Mouse (Mus musculus) adipocyte (in vitro differentiated cells): Measurements from ENCODE around the gene Slu7.
A peak's percentile ranks its signal among the peaks of the same experiment; 100 is the strongest.

Experiments
- DNase-seq: peaks from one replicate; pipeline ENCODE4 v3.0.0-alpha.2; 2016; ENCODE audit warnings: low spot score

Gene Slu7

GRCm38 (mm10) chr11:43425166-43425709 lies 8.3 kb upstream of the Slu7 start:
- no peak for DNase-seq

DNA sequence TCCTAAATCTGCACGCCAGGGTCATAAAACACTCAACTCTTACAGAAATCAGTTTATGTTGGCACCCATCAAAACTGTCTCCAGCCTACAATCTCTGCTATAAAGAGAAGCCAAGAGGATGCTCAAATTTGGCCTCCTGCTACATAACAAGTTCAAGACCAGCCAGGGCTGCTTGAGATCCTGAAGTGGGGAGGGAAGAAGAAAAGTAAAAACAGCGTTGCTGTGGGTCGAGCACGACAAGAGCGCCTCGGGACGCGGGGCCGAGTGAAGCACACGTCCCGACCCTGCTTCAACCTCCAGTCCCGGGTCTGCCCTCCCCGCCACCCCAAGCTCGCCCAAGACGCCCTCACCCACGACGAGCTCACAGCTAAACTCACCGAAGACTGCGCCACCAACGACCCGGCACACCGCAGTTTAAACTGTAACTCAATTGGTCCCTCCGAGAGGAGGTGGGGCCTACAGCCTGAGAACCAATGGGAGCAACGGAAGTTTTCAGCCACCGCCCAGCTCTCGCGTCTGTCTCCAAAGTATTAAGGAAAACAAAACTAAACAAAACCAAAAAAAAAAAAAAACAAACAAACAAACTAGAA lies 7.6 kb upstream of the Slu7 start, which contains the start of gene Pttg1:
Gene Pttg1 (minus strand): TSS at position 428 of the 590 bp plus-strand sequence.
- DNase-seq = peak; percentile 90

DNA sequence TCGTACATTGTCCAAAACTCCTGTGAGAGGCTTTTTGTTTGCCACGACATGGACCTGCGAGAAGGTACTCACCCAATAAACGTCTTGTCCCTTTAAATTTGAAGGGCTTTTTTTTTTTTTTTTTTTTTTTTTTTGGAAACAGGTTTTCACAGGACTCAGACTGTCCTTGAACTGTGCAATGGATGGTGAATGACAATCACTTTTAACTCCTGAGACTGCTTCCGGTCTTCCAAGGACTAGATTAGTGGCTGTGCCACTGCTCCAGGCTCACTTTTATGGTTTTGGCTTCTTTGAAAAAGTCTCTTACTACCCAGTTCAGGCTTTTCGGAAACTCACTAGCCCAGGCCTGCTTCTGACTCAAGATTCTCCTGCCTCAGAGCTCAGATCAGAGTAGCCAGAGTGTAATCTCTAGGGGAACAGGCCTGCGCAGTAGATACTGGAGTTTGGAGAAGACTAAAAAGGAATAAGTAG lies 7.1 kb upstream of the Slu7 start:
- peak; percentile 70 for DNase-seq

DNA sequence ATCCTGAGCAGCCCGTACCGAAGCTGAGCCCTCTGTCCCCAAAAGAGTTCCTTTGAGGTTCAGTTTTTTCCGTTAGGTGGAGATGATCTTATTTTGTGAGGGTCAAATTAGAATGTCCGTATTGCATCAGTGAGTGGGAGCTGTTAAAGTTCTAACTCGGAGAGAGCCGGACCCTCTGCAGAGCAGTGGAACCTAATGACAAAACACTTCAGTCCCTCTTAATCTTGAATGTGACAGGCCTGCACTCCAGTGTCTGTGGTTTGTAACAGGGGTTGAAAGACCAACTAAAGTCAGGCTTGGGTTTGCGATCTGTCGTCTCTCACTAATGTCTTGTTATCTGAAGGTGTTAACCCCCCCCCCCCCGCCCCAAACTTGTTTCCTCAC lies 472 bp downstream of the Slu7 start:
- DNase-seq = no peak

DNA sequence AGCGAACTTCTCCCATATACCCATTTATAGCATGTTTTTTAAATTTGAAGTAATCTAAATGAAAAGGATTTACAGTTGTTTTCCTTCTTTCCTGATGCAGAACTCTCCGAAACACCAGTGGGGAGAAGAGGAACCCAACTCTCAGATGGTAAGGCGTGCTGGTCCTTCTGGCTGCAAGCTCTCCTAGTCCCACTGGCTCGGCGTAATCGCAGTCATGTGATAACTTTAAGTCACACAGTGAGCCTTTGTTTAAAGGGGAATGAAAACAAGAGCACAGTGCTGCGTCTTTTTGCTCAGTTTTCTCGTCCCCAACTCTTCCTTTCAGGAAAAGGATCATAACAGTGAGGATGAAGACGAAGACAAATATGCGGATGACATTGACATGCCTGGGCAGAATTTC lies 7.6 kb downstream of the Slu7 start:
- DNase-seq = no peak

DNA sequence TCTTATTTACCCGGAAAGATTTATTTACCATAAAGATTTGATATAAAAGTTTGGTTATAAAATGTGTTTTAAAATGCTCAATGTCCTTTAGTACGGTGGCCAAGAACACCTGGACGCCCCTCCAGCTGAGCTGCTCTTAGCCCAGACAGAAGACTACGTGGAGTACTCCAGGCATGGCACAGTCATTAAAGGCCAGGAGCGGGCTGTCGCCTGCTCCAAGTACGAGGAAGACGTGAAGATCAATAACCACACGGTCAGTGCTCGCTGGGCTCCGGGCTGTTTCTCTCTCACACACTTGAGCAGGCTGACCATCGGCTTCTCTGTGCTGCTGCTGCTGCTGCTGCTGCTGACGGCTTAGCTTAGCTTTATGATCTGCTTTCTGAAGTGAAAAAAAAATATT lies 9.6 kb downstream of the Slu7 start:
- no peak for DNase-seq

DNA sequence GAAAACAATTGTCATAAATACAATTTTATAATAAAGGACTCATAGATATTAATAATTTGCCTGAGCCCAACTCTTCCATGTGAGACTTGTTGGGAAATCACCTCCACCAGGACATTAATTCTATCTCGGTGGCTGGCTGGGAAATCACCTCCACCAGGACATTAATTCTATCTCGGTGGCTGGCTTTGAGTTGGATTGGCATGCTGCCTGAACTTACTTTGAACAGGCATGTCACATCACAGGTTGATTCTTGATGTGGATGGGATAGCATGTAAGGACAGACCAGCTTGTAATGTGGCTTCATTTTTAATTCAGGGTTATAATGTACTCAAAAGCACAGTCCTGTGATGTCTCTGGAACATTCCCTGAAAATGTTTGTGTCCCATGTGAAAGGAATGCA lies 16.4 kb downstream of the Slu7 start:
- DNase-seq = no peak

- DNase-seq = no peak
Observed at GRCm38 (mm10) chr11:43451322-43451721, 17.8 kb downstream of the Slu7 start.

- DNase-seq = peak; percentile 17
Observed at GRCm38 (mm10) chr11:43452266-43452665, 18.7 kb downstream of the Slu7 start.

DNA sequence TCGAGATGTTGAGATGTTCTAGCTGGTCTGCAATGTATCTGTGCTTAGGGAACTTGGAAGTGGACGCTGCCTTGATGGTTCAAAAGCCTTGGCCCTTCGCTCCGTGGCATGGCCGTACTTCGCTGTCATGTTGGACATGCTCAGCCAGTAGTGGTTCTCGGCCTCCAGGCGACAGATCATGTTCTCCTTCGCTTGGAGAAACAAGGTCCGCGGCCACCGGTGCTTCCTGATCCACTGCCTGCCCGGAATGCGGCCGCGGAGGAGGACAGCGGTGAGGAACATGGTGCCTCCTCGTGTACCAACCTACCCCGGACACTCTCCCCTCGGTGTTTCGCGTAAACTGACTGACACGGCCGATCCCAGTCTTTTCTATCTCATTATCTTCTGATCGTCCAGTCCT lies 29.7 kb downstream of the Slu7 start:
- DNase-seq = no peak

GRCm38 (mm10) chr11:43470118-43470517 lies 36.6 kb downstream of the Slu7 start:
- DNase-seq = peak; percentile 35

- DNase-seq = peak; percentile 75
Observed at GRCm38 (mm10) chr11:43470881-43471820, 37.6 kb downstream of the Slu7 start.

- no peak for DNase-seq
Observed at GRCm38 (mm10) chr11:43473115-43473514, 39.6 kb downstream of the Slu7 start.

GRCm38 (mm10) chr11:43473635-43474224 lies 40.2 kb downstream of the Slu7 start:
- DNase-seq = no peak

GRCm38 (mm10) chr11:43474225-43474774 lies 40.8 kb downstream of the Slu7 start, which contains the start of gene C1qtnf2:
Gene C1qtnf2, plus strand, starts transcription at chr11:43474276.
- DNase-seq = no peak

- no peak for DNase-seq
Observed at GRCm38 (mm10) chr11:43479376-43479775, 45.8 kb downstream of the Slu7 start.

- DNase-seq = no peak
Observed at GRCm38 (mm10) chr11:43480561-43480960, 47.0 kb downstream of the Slu7 start.

GRCm38 (mm10) chr11:43481672-43482522 lies 48.4 kb downstream of the Slu7 start:
- no peak for DNase-seq

GRCm38 (mm10) chr11:43483122-43483792 lies 49.7 kb downstream of the Slu7 start:
- DNase-seq = no peak

DNA sequence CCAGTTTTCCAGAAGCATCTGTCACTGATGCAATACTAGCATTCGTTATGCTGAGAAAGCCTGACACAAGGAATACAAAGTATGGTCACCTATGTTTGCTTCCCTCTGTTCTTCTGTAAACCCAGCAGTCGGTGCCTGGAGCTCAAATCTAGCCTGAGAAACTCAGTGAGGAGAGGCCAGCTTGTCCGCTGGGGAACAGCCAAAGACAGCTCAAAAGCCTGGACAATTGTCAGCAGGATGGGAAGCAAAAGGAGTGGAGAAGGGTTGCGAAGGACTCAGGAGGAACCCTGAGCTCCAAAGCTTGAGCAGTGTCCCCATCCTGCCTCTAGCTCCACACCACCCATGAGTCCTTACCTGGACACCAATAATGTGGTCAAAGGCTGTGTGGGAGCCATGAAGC lies 50.5 kb downstream of the Slu7 start:
- no peak for DNase-seq

DNA sequence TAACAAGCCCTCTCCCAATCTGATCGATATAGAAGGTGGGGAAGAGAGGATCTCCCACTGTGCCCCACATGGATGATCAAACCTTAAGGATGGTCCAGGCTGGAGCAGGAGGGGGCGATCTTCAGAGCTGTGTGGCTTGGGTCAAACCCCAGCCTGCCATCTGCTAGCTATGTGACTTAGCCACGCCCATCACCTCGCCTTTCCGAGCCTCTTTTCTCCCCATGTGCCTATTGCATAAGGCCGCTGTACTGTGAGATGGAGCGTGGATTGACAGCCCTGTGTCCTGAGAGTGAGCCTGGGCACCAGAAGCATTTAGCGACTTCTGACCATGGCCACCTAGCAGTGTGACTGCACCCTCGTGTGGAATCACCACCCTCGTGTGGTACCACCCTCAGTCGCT lies 51.1 kb downstream of the Slu7 start:
- DNase-seq = no peak
